Mouse (Mus musculus): ENCODE results near the gene Utp20. TPM values are rescaled to one million over a fixed set of nuclear protein-coding genes. Genes with fewer than 3 reads are reported as not detected.
A peak's percentile ranks its signal among the peaks of the same experiment; 100 is the strongest.
"Not testable (repeated sequence)": the region's sequence is repeated elsewhere in the genome, so short reads cannot be mapped to it uniquely, and the experiment has no call there.

The Utp20 gene
- 10 to 100 TPM; 20.7 to 26.3 TPM for total RNA-seq (2021)

GRCm38 (mm10) chr10:88826188-88826946, at the start of gene Utp20:
Gene Utp20, minus strand, starts transcription at chr10:88826804.
- DNase-seq = peak; percentile 82

GRCm38 (mm10) chr10:88874870-88875269, 48.3 kb upstream of the Utp20 start:
- DNase-seq = no peak

GRCm38 (mm10) chr10:88866017-88866416, 39.4 kb upstream of the Utp20 start:
- no peak for DNase-seq

GRCm38 (mm10) chr10:88862293-88862692, 35.7 kb upstream of the Utp20 start:
- no peak for DNase-seq

- DNase-seq = no peak
Measured at GRCm38 (mm10) chr10:88861416-88861815, 34.8 kb upstream of the Utp20 start.

GRCm38 (mm10) chr10:88860911-88861310, 34.3 kb upstream of the Utp20 start:
- no peak for DNase-seq

GRCm38 (mm10) chr10:88853326-88853725, 26.7 kb upstream of the Utp20 start:
- no peak for DNase-seq

GRCm38 (mm10) chr10:88849976-88850375, 23.4 kb upstream of the Utp20 start:
- no peak for DNase-seq

- no peak for DNase-seq
Measured at GRCm38 (mm10) chr10:88848876-88849476, 22.4 kb upstream of the Utp20 start.

- no peak for DNase-seq
Measured at GRCm38 (mm10) chr10:88834227-88834626, 7.6 kb upstream of the Utp20 start.

GRCm38 (mm10) chr10:88828361-88828760, 1.8 kb upstream of the Utp20 start:
- DNase-seq = no peak

GRCm38 (mm10) chr10:88827596-88827995, 992 bp upstream of the Utp20 start:
- no peak for DNase-seq

- not testable (repeated sequence) for DNase-seq
Measured at GRCm38 (mm10) chr10:88826947-88827306, 323 bp upstream of the Utp20 start.

GRCm38 (mm10) chr10:88817335-88817734, 9.3 kb downstream of the Utp20 start:
- no peak for DNase-seq

GRCm38 (mm10) chr10:88815256-88815655, 11.3 kb downstream of the Utp20 start:
- DNase-seq = no peak

GRCm38 (mm10) chr10:88811704-88812103, 14.9 kb downstream of the Utp20 start:
- DNase-seq = no peak

- no peak for DNase-seq
Measured at GRCm38 (mm10) chr10:88802236-88802635, 24.4 kb downstream of the Utp20 start.

- DNase-seq = no peak
Measured at GRCm38 (mm10) chr10:88799381-88799780, 27.2 kb downstream of the Utp20 start.

GRCm38 (mm10) chr10:88797452-88797851, 29.2 kb downstream of the Utp20 start:
- DNase-seq = no peak

GRCm38 (mm10) chr10:88796939-88797338, 29.7 kb downstream of the Utp20 start:
- DNase-seq = no peak

- DNase-seq = no peak
Measured at GRCm38 (mm10) chr10:88795226-88795625, 31.4 kb downstream of the Utp20 start.

GRCm38 (mm10) chr10:88794606-88795005, 32.0 kb downstream of the Utp20 start:
- DNase-seq = no peak

GRCm38 (mm10) chr10:88793671-88794070, 32.9 kb downstream of the Utp20 start:
- no peak for DNase-seq

GRCm38 (mm10) chr10:88784513-88784931, 42.1 kb downstream of the Utp20 start:
- DNase-seq = no peak
